Mouse (Mus musculus) limb, embryonic 13.5 days (tissue): Measurements from ENCODE around the gene Klrb1f. TPM values are rescaled to one million over a fixed set of nuclear protein-coding genes. Genes with fewer than 3 reads are reported as not detected.
A peak's percentile ranks its signal among the peaks of the same experiment; 100 is the strongest.
"Not testable (repeated sequence)": the region's sequence is repeated elsewhere in the genome, so short reads cannot be mapped to it uniquely, and the experiment has no call there.

Experiments
- ATAC-seq: fragments of 200-750 bp; cut with Nextera tagmentation; 2 replicates; pipeline ENCODE4 v1.8.0; 2017; ENCODE audit warnings: low read depth, moderate number of reproducible peaks, moderate TSS enrichment; ENCODE audit not compliant: low FRiP score
- H3K27ac ChIP-seq: fragments of 300-500 bp; sonication (generic); 2 replicates; pipeline ENCODE4 v1.5.1; 2015; ENCODE audit warnings: inconsistent platforms, mild to moderate bottlenecking, moderate library complexity
- H3K27me3 ChIP-seq: fragments of 300-500 bp; sonication (generic); 2 replicates; pipeline ENCODE4 v1.6.1; 2015; ENCODE audit warnings: mild to moderate bottlenecking, inconsistent platforms
- H3K36me3 ChIP-seq: fragments of 300-500 bp; sonication (generic); 2 replicates; pipeline ENCODE4 v1.6.1; 2015; ENCODE audit warnings: inconsistent platforms, mild to moderate bottlenecking, moderate library complexity
- H3K4me1 ChIP-seq: fragments of 300-500 bp; sonication (generic); 2 replicates; pipeline ENCODE4 v1.6.1; 2015; ENCODE audit warnings: inconsistent platforms
- H3K4me2 ChIP-seq: fragments of 300-500 bp; sonication (generic); replicated peaks from 2 replicates; pipeline ENCODE4 v1.6.1; 2015; ENCODE audit warnings: inconsistent platforms, mild to moderate bottlenecking, moderate library complexity
- H3K4me3 ChIP-seq: fragments of 300-500 bp; sonication (generic); 2 replicates; pipeline ENCODE4 v1.5.1; 2015; ENCODE audit warnings: moderate library complexity, mild to moderate bottlenecking, inconsistent platforms
- H3K9ac ChIP-seq: fragments of 300-500 bp; sonication (generic); 2 replicates; pipeline ENCODE4 v1.6.1; 2015; ENCODE audit warnings: mild to moderate bottlenecking, inconsistent platforms
- H3K9me3 ChIP-seq: fragments of 300-500 bp; sonication (generic); 2 replicates; pipeline ENCODE4 v1.6.1; 2016; ENCODE audit warnings: inconsistent platforms
- WGBS: fragments of 180-500 bp; shearing (Covaris S2); methylation state at CpG from one replicate; pipeline ENCODE4 v1.1.7; 2015; 5-methylcytosine and 5-hydroxymethylcytosine counted together
- polyA plus RNA-seq: library from polyadenylated mRNA; unstranded; fragments of >200 nt; fragmentation: Nextera tagmentation; extraction: Ambion mirVana; gene quantifications from 2 replicates; pipeline ENCODE4 v1.2.1, GENCODE M21; 2015

The Klrb1f gene
- polyA plus RNA-seq, 1 experiment from 2014 or later, result not detected

- ATAC-seq, result peak; percentile 77
- no peak overlapping the region for H3K4me3 ChIP-seq
- no peak overlapping the region for H3K9ac ChIP-seq
- H3K27ac ChIP-seq, result no peak overlapping the region
- no peaks in the 10 kb centered on the region for H3K36me3 ChIP-seq
- H3K4me1 ChIP-seq, result no peaks in the 10 kb centered on the region
- no peaks in the 10 kb centered on the region for H3K9me3 ChIP-seq
- no peak overlapping the region for H3K4me2 ChIP-seq
- no peaks in the 10 kb centered on the region for H3K27me3 ChIP-seq
Measured at GRCm38 (mm10) chr6:129095166-129095565, 49.5 kb downstream of the Klrb1f start.

DNA sequence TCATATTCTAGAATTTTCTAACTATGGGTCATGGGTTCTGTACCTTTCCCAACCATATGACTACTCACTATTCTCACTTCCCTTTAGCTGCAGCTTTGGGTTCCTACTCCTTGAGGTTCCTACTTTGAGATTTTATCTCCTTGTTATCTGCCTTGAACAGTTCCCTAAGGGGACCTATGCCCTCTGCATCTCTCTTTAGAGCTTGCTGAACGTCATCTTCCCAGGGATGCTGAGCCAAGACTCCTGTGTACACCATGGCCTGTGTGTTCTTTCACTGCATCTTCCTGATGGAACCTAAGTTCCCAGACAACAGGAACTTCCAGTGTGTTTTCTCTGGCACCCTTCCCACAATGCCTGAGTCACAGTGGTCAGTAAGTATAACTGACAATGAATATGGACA lies 52.2 kb downstream of the Klrb1f start:
- Histone ChIP-seq H3K36me3 (no peaks in the 10 kb centered on the region), H3K9me3 (no peaks in the 10 kb centered on the region), H3K27ac (no peak overlapping the region), H3K9ac (no peak overlapping the region), H3K4me2 (no peak overlapping the region), H3K27me3 (no peaks in the 10 kb centered on the region), H3K4me3 (no peak overlapping the region), H3K4me1 (no peaks in the 10 kb centered on the region)
- 57% methylated on average over 1 of the region's 1 CpGs for WGBS
- ATAC-seq, result no peak

- not testable (repeated sequence) for H3K4me1 ChIP-seq, H3K9ac ChIP-seq, H3K9me3 ChIP-seq, H3K36me3 ChIP-seq, H3K4me3 ChIP-seq, ATAC-seq, H3K27me3 ChIP-seq, H3K4me2 ChIP-seq, H3K27ac ChIP-seq
- 56% methylated on average over 1 of the region's 1 CpGs for WGBS
Measured at GRCm38 (mm10) chr6:129100794-129101193, 55.1 kb downstream of the Klrb1f start, which contains the start of gene Clec2e. Gene Clec2e, minus strand, starts transcription at chr6:129100913.

- whole genome bisulfite sequencing, result 86% methylated on average over 1 of the region's 1 CpGs
- ATAC-seq, result no peak
- no peak overlapping the region for H3K4me3 ChIP-seq
- no peaks in the 10 kb centered on the region for H3K36me3 ChIP-seq
- H3K27ac ChIP-seq, result no peak overlapping the region
- H3K4me2 ChIP-seq, result no peak overlapping the region
- no peaks in the 10 kb centered on the region for H3K27me3 ChIP-seq
- no peaks in the 10 kb centered on the region for H3K9me3 ChIP-seq
- no peak overlapping the region for H3K9ac ChIP-seq
- H3K4me1 ChIP-seq, result no peaks in the 10 kb centered on the region
Measured at GRCm38 (mm10) chr6:129101604-129102003, 55.9 kb downstream of the Klrb1f start.

GRCm38 (mm10) chr6:129102858-129103555 lies 57.3 kb downstream of the Klrb1f start:
- Histone ChIP-seq H3K9ac (no peak overlapping the region), H3K4me3 (no peak overlapping the region), H3K9me3 (no peaks in the 10 kb centered on the region), H3K4me1 (no peaks in the 10 kb centered on the region), H3K27ac (no peak overlapping the region), H3K4me2 (no peak overlapping the region), H3K36me3 (no peaks in the 10 kb centered on the region), H3K27me3 (no peaks in the 10 kb centered on the region)
- WGBS, result 77% methylated on average over 4 of the region's 4 CpGs
- ATAC-seq, result no peak

Other genes with a start within 250 kb of the Klrb1f start
- gene Gm44511, start 219.6 kb upstream of the Klrb1f start, polyA plus RNA-seq, result not detected in 2 replicates
- gene Klrb1b, start 219.6 kb upstream of the Klrb1f start, polyA plus RNA-seq, result not detected in 2 replicates
- gene Clec2i, start 158.3 kb upstream of the Klrb1f start, polyA plus RNA-seq, result 0.13 and 0.15 TPM in 2 replicates
- gene BC035044, start 154.8 kb upstream of the Klrb1f start, polyA plus RNA-seq, result 0.75 and 0.89 TPM in 2 replicates
- gene Clec2g, start 111.5 kb upstream of the Klrb1f start, polyA plus RNA-seq, result not detected in 2 replicates
- not detected in 2 replicates for gene Clec2e, start 55.0 kb downstream of the Klrb1f start, polyA plus RNA-seq
- 0.15 TPM in 1 of 2 replicates, not detected in the other for gene Clec2d, start 134.7 kb downstream of the Klrb1f start, polyA plus RNA-seq
- gene Cd69, start 229.5 kb downstream of the Klrb1f start, polyA plus RNA-seq, result 0.08 and 0.11 TPM in 2 replicates